Mouse (Mus musculus) layer of hippocampus, adult 11-12 months (tissue): ENCODE measurements around the gene Rbms3.

ENCODE experiments used
- DNase-seq: peaks from one replicate; pipeline ENCODE4 v3.0.0; 2022; ENCODE audit warnings: low spot score

Rbms3 gene

GRCm38 (mm10) chr9:116976575-116977408, 652.9 kb downstream of the Rbms3 start:
- DNase-seq: peak; percentile 34

- no peak for DNase-seq
Observed at GRCm38 (mm10) chr9:116975269-116975668, 654.4 kb downstream of the Rbms3 start.

GRCm38 (mm10) chr9:116974134-116974533, 655.6 kb downstream of the Rbms3 start:
- DNase-seq: no peak

GRCm38 (mm10) chr9:116973594-116973993, 656.1 kb downstream of the Rbms3 start:
- DNase-seq: no peak

GRCm38 (mm10) chr9:116967317-116967716, 662.4 kb downstream of the Rbms3 start:
- DNase-seq: no peak

- no peak for DNase-seq
Observed at GRCm38 (mm10) chr9:116965691-116966090, 664.0 kb downstream of the Rbms3 start.

- no peak for DNase-seq
Observed at GRCm38 (mm10) chr9:116956156-116956555, 673.6 kb downstream of the Rbms3 start.

- no peak for DNase-seq
Observed at GRCm38 (mm10) chr9:116948211-116948610, 681.5 kb downstream of the Rbms3 start.

GRCm38 (mm10) chr9:116947369-116947768, 682.3 kb downstream of the Rbms3 start:
- DNase-seq: no peak

GRCm38 (mm10) chr9:116946787-116947186, 682.9 kb downstream of the Rbms3 start:
- no peak for DNase-seq

- no peak for DNase-seq
Observed at GRCm38 (mm10) chr9:116945689-116946088, 684.0 kb downstream of the Rbms3 start.

- DNase-seq: no peak
Observed at GRCm38 (mm10) chr9:116943902-116944301, 685.8 kb downstream of the Rbms3 start.

GRCm38 (mm10) chr9:116941116-116941515, 688.6 kb downstream of the Rbms3 start:
- no peak for DNase-seq

- no peak for DNase-seq
Observed at GRCm38 (mm10) chr9:116940693-116941092, 689.0 kb downstream of the Rbms3 start.

- no peak for DNase-seq
Observed at GRCm38 (mm10) chr9:116928338-116928737, 701.4 kb downstream of the Rbms3 start.

- DNase-seq: no peak
Observed at GRCm38 (mm10) chr9:116923151-116923550, 706.6 kb downstream of the Rbms3 start.

GRCm38 (mm10) chr9:116922561-116922960, 707.2 kb downstream of the Rbms3 start:
- no peak for DNase-seq

GRCm38 (mm10) chr9:116919441-116920019, 710.2 kb downstream of the Rbms3 start:
- no peak for DNase-seq

- DNase-seq: no peak
Observed at GRCm38 (mm10) chr9:116912493-116912847, 717.2 kb downstream of the Rbms3 start.

GRCm38 (mm10) chr9:116911781-116912492, 717.8 kb downstream of the Rbms3 start:
- DNase-seq: no peak

- no peak for DNase-seq
Observed at GRCm38 (mm10) chr9:116909511-116909910, 720.2 kb downstream of the Rbms3 start.

- no peak for DNase-seq
Observed at GRCm38 (mm10) chr9:116906955-116907354, 722.8 kb downstream of the Rbms3 start.

- DNase-seq: no peak
Observed at GRCm38 (mm10) chr9:116905646-116906045, 724.1 kb downstream of the Rbms3 start.
